Mouse (Mus musculus) layer of hippocampus, postnatal 10 days (tissue): ENCODE results near the gene Bbs2. TPM values are rescaled to one million over a fixed set of nuclear protein-coding genes. Genes with fewer than 3 reads are reported as not detected.
"Not testable (repeated sequence)": the region's sequence is repeated elsewhere in the genome, so short reads cannot be mapped to it uniquely, and the experiment has no call there.

Experiments used
- DNase-seq, 2 experiments: peaks; one replicate each; pipeline ENCODE4 v3.0.0; 2021; ENCODE audit warnings: low spot score in 2 of 2
- long read RNA-seq: library from polyadenylated mRNA; stranded (forward); transcript quantifications from one replicate; pipeline ENCODE4 v2.0.0, GENCODE M21; 2023
- total RNA-seq, 2 experiments: library from RNA; stranded (reverse); gene quantifications; 2 replicates each; pipeline ENCODE4 v1.2.3; 2021

The Bbs2 gene
- total RNA-seq: 10 to 100 TPM; 16.0 to 18.0 TPM
- long read RNA-seq, transcript Bbs2-201 (17 exons, 3,064 nt): major isoform, 6 of 8 reads
- long read RNA-seq, partial matches to known transcripts: 0 of 8 reads
- long read RNA-seq, other reads (novel, unspliced or antisense): 0 of 8 reads

GRCm38 (mm10) chr8:94098081-94098974, at the start of gene Bbs2:
Gene Bbs2 (minus strand): TSS chr8:94098928.
- DNase-seq: peak; percentile 98 to 99

GRCm38 (mm10) chr8:94148236-94148635, 49.5 kb upstream of the Bbs2 start:
- no peak for DNase-seq

- no peak for DNase-seq
These were observed 41.6 kb upstream of the Bbs2 start for GRCm38 (mm10) chr8:94140266-94140795.

DNA sequence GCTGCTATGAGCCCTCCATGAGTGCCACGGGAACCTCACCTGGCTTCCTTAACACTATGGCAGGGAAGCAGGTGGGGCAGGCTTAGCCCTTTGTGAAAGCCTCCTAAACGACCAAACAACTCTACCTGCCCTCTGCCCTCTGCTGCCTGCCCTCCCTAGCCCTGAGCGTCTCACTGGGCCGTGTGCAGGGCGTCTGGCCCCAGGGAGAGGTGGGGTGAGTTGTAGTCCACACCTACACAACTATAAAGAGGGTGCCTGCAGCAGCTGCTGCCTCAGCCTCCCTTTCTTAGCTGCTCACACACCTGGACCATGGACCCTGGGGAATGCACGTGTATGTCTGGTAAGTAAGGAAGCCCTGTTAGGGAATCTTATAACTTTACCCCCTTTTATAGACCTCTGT, 38.2 kb upstream of the Bbs2 start, which contains the start of gene Mt4:
Mt4 (plus strand) TSS at position 265 of the 400 bp plus-strand sequence.
- DNase-seq: no peak

- no peak for DNase-seq
These were observed 37.5 kb upstream of the Bbs2 start for GRCm38 (mm10) chr8:94136192-94136591.

GRCm38 (mm10) chr8:94135556-94135955, 36.8 kb upstream of the Bbs2 start:
- DNase-seq: no peak

DNA sequence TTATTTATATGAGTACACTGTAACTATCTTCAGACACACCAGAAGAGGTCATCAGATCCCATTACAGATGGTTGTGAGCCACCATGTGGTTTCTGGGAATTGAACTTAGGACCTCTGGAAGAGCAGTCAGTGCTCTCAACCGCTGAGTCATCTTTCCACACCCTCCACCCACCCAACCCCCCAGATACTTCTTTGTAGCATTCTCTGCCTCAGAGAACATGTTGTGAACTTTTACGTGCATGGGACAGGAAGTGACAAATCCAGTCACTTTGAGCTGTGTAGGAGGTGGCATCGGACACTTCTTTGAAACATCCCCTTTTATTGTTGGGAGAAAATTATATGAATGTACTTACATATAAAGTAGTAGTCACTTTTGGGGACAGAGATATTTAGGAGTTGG, 35.9 kb upstream of the Bbs2 start:
- not testable (repeated sequence) for DNase-seq

GRCm38 (mm10) chr8:94132096-94132495, 33.4 kb upstream of the Bbs2 start:
- DNase-seq: no peak

- no peak for DNase-seq
These were observed 31.4 kb upstream of the Bbs2 start for GRCm38 (mm10) chr8:94130126-94130525.

- DNase-seq: no peak
These were observed 30.5 kb upstream of the Bbs2 start for GRCm38 (mm10) chr8:94129133-94129789.

- DNase-seq: no peak
These were observed 29.0 kb upstream of the Bbs2 start for GRCm38 (mm10) chr8:94127711-94128110.

DNA sequence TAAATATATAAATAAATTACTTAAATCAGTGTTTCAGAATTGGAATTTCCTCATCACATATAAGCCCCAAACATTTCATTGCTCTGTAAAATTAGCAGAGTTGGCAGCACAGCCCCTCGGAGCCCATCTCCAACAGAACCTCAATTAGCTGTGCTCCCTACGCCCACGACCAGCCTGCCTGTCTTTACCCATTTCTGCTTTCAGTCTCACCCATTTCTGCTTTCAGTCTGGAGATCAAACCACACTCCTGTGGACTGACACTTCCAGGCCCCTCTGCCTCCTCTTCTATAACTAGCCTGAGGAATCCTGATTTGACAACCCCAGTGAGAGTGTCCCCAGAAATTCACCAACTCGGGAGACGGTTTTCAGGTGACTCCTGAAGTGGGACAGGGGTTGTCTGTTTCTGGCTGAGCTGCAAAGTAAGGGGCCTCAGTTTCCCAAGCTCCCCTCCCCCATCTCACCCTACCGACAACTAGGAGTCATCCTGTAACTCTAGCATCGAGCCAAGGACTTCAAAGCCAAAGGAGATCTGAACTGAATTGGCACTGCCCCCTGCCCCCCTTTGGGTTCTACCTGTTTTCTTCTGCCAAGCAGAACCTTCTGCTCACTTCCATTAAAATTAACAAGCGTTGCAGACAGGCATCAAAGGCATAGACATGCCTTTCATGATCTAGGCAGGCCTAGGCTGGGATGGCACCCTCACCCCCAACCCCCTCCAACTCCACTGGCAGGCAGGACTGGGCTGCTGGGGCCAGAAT, 24.2 kb upstream of the Bbs2 start:
- DNase-seq: peak; percentile 36 to 39

- DNase-seq: peak; percentile 39 to 49
These were observed 22.9 kb upstream of the Bbs2 start for GRCm38 (mm10) chr8:94121625-94122024.

GRCm38 (mm10) chr8:94118776-94119430, 20.2 kb upstream of the Bbs2 start:
- peak; percentile 66 to 73 for DNase-seq

DNA sequence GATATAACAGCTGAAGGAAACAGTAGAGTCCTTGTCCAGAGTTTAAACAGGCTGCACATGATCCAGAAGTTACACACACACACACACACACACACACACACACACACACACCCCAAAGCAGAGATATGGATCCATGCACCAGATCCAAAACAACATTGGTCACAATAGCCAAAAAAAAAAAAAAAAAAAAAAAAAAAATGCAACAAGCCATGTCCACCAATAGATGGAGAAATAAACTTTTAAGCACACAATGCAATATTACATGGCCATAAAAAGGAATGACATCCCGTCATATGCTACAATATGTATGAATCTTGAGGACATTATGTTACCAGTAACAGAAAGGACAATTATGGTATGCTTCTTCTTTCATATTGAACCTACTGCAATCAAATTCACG, 15.2 kb upstream of the Bbs2 start:
- DNase-seq: no peak

DNA sequence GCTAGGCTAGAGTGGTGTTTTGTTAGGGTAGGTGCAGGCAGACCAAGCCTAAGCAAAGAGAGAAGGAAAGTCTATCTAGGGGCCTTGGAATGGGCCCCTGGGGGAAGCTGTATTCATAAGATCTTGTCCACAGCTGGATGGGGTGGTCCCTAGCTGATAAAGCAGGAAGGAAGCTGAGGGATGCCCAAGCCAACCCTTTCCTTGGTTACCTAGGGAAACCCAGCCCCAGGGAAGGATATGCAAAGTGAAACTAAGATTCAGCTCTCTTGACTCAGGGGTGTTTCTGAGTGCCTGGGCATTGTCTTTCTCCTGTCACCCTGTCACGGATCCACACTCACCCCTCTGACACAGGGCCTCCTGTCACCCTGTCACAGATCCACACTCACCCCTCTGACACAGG, 14.7 kb upstream of the Bbs2 start:
- no peak for DNase-seq

GRCm38 (mm10) chr8:94110526-94111177, 11.9 kb upstream of the Bbs2 start:
- DNase-seq: no peak

DNA sequence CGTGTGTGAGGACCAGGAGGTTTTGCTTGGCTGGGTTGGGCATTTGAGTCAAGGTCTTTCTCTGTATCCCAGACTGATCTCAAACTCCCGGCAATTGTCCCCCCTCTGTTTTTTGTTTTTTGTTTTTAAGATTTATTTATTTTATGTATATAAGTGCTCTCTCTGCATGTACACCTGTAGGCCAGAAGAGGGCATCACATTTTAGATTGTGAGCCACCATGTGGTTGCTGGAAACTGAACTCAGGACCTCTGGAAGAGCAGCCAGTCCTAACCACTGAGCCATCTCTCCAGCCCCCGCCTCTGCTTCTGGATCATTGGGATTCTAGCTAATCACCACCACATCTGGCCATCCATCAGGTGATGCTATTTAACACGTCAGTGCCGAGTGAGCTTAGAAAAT, 11.1 kb upstream of the Bbs2 start:
- no peak for DNase-seq

- no peak for DNase-seq
These were observed 10.7 kb upstream of the Bbs2 start for GRCm38 (mm10) chr8:94109396-94109795.

DNA sequence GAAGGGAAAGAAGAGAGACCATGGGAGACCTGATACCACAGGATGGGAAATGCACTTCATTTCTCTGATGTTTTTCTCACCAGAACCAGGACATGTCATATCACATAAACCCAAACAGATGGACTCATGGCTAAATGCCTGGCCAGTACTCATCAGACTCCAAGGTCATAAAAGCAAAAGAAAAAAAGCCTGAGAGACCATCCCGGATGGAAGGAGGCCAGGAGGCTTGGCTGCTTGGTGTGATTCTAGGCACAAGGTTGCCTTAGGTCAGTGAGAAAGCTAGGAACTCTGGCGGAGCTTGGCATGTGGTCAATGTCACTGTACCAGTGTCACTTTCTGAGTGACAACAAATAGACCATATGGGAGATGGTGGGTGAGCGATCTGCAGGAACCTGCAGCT, 9.1 kb upstream of the Bbs2 start:
- DNase-seq: no peak
